Mouse (Mus musculus) left cerebral cortex, postnatal 14 days (tissue): ENCODE measurements around the gene Limch1. TPM values are rescaled to one million over a fixed set of nuclear protein-coding genes. Genes with fewer than 3 reads are reported as not detected.

ENCODE experiments used
- DNase-seq, 2 experiments: peaks; one replicate each; pipeline ENCODE4 v3.0.0; 2021 to 2022; ENCODE audit warnings: low spot score in 2 of 2, mixed read lengths in 1 of 2
- intact Hi-C: fragments of 180-260 bp; cut with DNase I; formaldehyde crosslinking; loops from one replicate; pipeline ENCODE4 v1.15.1; 2025
- total RNA-seq, 2 experiments: library from RNA; stranded (reverse); gene quantifications; 2 replicates each; pipeline ENCODE4 v1.2.3; 2021

Gene Limch1
- total RNA-seq, 2 experiments from 2014 or later, result 101 TPM

DNA sequence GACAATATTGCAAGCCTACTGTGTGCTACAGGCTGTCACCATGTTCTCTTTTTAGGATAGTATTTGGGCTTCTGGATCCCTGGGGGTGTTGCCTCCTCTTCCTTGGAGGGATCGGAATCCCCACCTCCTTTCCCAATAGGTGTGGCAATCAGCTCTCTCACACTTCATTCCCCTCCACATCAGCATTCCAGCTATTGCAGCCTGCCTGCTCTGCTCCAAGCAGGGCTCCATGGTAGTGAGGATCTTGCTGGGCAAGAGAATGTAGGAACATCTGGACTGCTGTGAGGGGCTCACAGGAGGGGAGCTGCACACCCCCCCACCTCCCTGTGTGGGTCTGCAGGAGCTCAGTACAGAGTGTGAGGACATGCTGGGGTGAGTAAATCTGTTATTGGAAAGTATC lies 152.6 kb downstream of the Limch1 start:
- intact Hi-C loops, result no loop called here
- no peak for DNase-seq

- intact Hi-C loops, result no loop called here
- peak; percentile 22 to 59 for DNase-seq
These were observed 153.3 kb downstream of the Limch1 start for GRCm38 (mm10) chr5:66898811-66899430.

DNA sequence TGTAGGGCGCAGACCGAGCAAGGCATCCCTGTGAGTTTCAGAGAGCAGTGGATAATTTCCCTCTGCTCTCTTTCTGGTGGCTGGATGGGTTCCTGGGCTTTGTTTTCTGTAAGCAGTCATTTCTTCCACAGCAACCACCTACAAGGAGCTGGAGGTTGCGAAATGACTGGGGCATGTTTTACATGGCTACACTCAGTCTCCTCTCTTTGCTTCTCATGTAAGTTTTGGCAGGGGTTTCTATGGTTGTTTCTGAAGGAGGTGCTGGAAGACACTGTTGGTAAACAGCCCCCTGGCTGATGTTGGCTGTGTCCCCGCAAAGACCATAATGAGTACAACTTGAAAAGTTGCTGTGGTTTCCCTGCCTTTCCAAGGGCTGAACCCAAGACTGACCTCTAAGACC lies 155.5 kb downstream of the Limch1 start:
- no peak for DNase-seq
- intact Hi-C loops, result no loop called here

DNA sequence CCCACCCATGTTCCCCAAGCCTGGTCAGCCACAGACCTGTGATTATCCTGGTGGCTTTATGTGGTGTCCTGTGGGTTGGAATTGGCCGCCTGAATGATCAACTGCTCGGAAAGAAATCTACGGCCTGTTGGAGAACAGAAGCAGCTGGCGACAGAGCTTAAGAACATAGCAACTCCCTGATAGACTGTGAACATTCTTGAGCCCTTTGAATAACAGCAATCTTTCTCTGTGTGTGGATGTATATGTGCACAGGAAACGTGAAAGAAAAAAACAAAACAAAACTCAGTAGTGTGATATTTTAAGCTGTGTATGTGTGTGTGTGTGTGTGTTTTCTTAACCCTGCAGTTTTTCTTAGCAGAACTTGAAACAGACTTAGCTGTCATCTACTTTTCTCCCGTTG lies 159.2 kb downstream of the Limch1 start:
- intact Hi-C loops, result no loop called here

DNA sequence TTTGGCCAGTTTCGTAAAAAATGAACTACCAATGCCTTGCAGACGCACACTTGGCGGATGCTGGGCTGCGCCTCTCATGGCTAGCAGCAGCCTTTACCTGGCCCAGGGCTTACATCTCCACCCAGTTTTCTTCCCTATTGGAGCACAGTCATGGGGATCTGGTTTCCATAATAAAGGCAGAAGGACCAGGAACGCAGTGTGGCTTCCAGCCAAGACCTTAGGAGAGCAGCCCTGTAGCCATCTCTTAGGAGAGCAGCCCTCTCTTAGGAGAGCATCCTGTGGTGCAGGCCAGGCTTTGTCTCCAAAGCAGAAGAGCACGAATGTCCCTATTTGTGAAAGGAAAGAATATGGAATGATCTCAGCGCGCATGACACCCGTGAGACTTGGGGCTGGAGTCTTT lies 163.3 kb downstream of the Limch1 start:
- intact Hi-C loops, result no loop called here
- DNase-seq, result no peak

More for the DNA sequence above, 159.2 kb downstream of the Limch1 start:
- no peak for DNase-seq

GRCm38 (mm10) chr5:66909962-66910361 lies 164.3 kb downstream of the Limch1 start:
- intact Hi-C loops, result no loop called here
- no peak for DNase-seq

GRCm38 (mm10) chr5:66910610-66911009 lies 165.0 kb downstream of the Limch1 start:
- intact Hi-C loops, result no loop called here
- DNase-seq, result no peak

GRCm38 (mm10) chr5:66911068-66911467 lies 165.4 kb downstream of the Limch1 start:
- intact Hi-C loops, result no loop called here
- no peak for DNase-seq

GRCm38 (mm10) chr5:66913791-66914190 lies 168.2 kb downstream of the Limch1 start:
- intact Hi-C loops, result no loop called here
- DNase-seq, result no peak

DNA sequence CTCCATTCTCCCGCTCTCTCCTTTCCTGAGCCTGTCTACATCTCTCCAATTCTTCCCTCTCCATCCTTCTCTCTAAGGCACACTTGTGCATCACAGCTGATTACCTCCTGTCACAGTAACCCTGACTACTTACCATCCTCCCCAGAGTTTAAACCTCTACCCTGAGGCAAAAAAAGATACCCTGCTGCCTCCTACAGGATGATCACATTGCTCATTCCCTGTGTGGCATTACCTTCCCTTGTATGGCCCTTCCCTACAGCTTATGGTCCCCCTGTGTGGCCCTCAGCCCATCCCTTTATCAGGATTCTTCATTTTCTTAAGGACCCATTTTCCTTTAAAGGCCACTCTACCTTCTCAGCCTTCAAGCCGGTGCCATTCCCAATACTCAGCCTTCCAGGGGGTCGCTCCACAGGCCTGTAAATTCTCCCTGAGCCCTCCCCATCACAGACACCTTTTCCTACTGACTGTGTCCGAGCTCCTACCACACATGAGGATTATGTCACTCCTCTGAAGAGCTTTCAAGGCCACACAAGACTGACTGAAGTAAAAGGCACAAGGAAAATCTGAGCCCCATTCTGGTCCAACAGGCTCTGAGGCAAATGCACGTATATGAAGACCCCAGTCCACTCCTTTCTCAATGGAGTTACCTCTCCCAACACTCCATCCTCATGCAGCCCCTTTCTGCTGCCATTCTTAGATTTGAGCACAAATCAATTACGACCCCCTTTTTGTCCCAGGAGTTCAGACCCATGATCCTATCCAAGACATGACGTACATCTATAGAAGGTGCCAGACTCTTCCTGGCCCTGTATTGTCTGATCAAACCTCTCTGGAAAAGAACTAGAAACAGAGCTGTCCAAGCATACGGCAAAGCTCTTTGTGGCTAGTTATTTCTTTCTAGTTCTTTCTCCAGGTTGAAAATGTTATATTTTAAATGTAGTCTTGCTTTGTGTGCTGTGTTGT lies 172.0 kb downstream of the Limch1 start:
- intact Hi-C loops, result no loop called here
- no peak for DNase-seq

DNA sequence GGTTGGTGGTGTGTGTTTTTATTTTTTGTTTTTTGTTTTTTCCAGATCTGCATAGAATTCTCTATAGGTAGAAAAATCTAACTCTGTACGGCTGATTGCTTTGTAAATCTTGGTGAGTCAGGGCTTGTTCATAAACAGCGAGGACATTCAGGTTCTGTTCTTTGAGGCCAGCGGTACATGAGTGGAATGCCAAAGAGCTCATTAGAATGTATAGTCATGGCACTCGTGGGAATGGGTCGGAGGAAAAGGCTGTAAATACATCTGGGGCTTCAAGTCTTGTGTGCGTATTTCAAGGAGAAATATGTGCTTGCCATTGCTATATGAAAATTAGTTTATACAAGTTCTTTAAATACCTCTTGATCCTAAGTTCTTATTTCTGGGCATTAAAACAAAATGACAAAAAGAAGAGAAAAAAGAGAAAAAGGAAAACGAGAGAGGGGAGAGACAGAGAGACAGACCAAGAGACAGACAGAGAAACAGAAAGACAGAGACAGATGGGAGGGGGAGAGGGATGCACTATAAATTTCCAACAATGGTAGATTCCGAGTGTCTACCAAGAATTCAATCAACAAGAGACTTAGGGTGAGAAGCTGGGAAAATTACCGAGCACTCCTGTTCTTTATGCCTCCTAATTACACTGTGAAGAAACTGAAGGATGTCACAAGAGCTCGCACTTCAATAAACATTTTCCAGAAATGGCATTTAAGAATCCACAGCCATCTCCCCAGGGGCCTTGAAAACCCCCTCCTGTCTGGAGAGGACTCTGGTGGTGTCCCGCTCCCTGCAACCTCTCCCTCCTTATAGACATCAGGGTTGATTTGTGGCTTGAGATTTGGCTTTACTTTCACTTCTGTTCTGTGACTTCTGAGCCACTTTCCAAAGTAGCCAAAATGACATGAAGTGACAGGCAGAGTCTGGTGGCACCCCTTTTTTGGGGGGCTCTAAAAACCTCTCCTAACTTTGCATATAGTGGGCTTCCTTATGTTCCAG lies 173.0 kb downstream of the Limch1 start:
- intact Hi-C loops, result no loop called here
- peak in 1 of 2 experiments; percentile 42 for DNase-seq

GRCm38 (mm10) chr5:66922582-66922981 lies 177.0 kb downstream of the Limch1 start:
- intact Hi-C loops, result no loop called here
- no peak for DNase-seq

DNA sequence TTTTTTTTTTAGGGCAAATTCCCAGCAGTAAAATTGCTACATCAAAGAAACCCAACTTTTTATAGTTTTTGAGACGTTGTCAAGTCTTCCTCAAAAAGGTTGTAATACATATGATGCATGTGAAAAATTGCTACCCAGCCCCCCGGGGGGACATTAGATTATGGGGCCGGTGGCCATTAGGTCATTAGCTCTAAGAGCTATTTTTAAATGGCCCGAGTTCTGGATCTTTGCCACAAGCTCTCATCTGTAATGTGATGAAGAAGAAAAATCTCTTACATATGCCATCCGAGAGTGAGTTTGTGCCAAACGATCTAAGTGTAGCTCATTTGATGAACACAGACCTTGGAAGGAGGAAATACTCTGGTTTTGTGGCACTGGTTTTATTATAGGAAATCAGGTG lies 183.7 kb downstream of the Limch1 start:
- intact Hi-C loops, result no loop called here
- DNase-seq, result no peak

DNA sequence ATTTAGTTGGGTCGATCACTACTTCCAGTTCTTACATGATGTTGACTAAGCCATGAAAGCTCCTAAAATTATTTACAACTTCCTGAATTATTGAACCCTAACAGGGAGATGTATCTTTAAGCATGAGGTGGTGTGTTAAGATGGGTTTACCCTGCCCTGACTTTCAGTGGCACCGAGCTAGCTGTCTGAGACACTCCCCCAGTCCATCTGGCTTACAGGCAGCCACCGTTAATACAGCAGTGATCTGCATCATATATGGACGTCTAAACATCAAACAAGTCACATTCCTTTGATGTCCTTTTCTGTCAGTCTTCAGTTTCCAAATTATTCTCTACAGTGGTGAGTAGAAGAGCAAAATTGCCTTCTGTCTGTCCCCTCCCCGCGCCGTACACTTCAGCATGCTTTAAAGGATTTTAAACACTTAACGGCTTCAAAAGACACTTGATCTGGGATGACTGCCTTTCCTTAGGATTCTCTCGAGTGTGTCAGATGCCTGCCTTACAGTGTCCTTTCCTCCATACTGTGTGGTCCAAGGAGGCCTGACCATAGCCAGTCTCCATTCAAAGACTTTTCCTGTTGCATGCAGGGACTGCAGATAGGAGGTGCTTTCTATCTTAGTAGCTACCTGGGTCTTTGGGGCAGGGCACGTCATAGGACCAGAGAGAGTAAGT lies 187.6 kb downstream of the Limch1 start:
- intact Hi-C loops, result no loop called here

DNA sequence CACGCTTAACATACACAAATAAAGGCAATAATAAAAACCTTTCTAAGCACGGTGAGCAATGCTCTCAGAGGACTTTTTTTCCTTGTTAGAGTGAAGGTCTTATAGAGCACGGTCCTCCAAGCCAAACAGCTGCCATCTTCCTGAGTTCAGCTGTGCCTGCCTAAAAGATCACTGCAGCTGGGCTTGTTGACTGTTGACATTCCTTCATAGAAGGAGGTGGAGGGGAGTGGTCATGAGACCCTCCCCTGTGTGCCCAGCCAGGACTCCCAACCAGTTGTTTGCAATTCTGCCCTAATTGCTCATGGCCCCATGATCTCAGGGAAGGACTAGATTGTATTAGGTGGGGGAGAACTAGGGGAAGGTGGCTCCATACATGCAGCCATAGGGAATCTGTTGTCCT lies 189.0 kb downstream of the Limch1 start:
- DNase-seq, result no peak
- intact Hi-C loops, result no loop called here

More for the DNA sequence above, 187.6 kb downstream of the Limch1 start:
- DNase-seq, result no peak

GRCm38 (mm10) chr5:66937376-66937775 lies 191.7 kb downstream of the Limch1 start:
- intact Hi-C loops, result no loop called here
- DNase-seq, result no peak

DNA sequence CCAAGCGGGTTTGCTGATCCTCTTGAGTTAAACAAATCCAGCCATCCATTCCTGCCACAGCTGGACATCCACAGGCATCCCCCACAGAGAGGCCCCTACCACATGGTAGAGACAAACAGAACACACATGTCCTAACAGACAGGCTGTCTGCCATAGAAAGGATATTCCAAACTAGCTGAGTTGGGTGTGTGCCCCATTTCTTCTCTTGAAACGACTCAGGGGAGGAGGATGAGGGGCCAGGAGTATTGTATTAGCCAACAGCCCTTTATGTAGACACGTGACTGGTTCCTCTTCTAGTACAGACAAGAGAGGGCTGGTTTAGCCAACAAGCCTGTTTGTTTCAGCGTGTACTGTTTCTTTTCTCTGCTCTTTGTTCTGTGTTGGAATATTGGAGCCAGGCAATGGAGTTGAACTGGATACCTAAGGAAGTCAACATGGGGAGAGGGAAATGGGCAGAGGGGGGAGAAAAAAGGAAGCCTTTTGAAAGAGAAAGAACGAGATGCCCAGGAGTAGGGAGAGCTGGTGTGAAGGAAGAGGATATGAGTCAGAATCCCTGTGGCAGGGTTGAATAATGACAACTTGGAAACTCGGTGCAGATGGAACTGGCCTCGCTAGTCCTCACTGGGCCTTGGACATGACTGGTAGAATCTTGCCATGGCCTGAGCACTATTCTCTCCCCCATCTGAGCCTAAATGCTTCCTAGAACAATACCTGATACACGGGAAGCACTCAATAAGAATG lies 196.3 kb downstream of the Limch1 start:
- intact Hi-C loops, result no loop called here
- no peak for DNase-seq

- DNase-seq, result no peak
- intact Hi-C loops, result no loop called here
These were observed 197.3 kb downstream of the Limch1 start for GRCm38 (mm10) chr5:66942922-66943321.
